Mouse (Mus musculus): ENCODE data around the gene Glb1l3. TPM values are rescaled to one million over a fixed set of nuclear protein-coding genes. Genes with fewer than 3 reads are reported as not detected.

Glb1l3 gene
- polyA plus RNA-seq, 1 experiment from 2014 or later: not detected

Other genes with a start within 250 kb of the Glb1l3 start
- gene B3gat1, start 127.2 kb downstream of the Glb1l3 start, polyA plus RNA-seq (2014; fragmentation: Nextera tagmentation; extraction: Ambion mirVana): 1.2 and 1.3 TPM in 2 replicates
- 4.6 and 4.7 TPM in 2 replicates for gene Glb1l2, start 54.4 kb downstream of the Glb1l3 start, polyA plus RNA-seq (2014; fragmentation: Nextera tagmentation; extraction: Ambion mirVana)
- gene Gm1110, start 62.2 kb upstream of the Glb1l3 start, polyA plus RNA-seq (2014; fragmentation: Nextera tagmentation; extraction: Ambion mirVana): not detected in 2 replicates
- 42.8 and 44.8 TPM in 2 replicates for gene Acad8, start 138.7 kb upstream of the Glb1l3 start, polyA plus RNA-seq (2014; fragmentation: Nextera tagmentation; extraction: Ambion mirVana)
- 173 and 186 TPM in 2 replicates for gene Thyn1, start 138.8 kb upstream of the Glb1l3 start, polyA plus RNA-seq (2014; fragmentation: Nextera tagmentation; extraction: Ambion mirVana)
- 47.6 and 47.8 TPM in 2 replicates for gene Vps26b, start 169.2 kb upstream of the Glb1l3 start, polyA plus RNA-seq (2014; fragmentation: Nextera tagmentation; extraction: Ambion mirVana)
- gene Ncapd3, start 169.3 kb upstream of the Glb1l3 start, polyA plus RNA-seq (2014; fragmentation: Nextera tagmentation; extraction: Ambion mirVana): 37.4 and 42.3 TPM in 2 replicates

Data from embryonic facial prominence, embryonic 11.5 days (tissue).